Mouse (Mus musculus) liver, adult 2 months (tissue): ENCODE measurements around the gene H6pd.

Experiments used
- CTCF ChIP-seq: fragments of 200-500 bp; IDR thresholded peaks from 2 replicates; pipeline ENCODE4 v1.5.1; 2011; ENCODE audit warnings: low read depth, low read length, control low read depth
- POLR2A ChIP-seq: fragments of 200-500 bp; IDR thresholded peaks from 2 replicates; pipeline ENCODE4 v1.6.1; 2011; ENCODE audit warnings: low read length, control low read depth; ENCODE audit not compliant: insufficient read depth; ENCODE audit errors: extremely low read depth

DNA sequence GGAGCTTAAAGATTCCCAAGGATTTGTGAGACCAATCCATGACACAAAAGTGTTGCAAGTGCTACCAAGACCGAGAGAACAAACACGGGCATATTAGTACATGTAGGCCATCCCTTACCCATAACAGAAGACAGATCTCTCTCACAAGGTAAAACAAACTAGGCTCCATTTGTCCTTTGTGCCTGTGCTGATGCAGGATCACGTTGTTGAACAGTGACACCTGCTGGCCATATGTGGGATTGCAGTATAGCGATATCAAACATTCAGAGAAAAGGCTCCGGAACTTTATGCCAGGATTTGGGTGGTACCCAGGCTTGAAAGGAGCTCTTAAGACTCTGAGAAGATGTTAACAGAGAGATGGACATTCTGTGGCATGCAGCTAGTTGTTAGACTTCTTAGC, 50.3 kb downstream of the H6pd start:
- TF ChIP-seq CTCF, result peak; percentile 68
- no peak for TF ChIP-seq POLR2A
